Mouse (Mus musculus): ENCODE measurements around the gene Crisp2.
"Not testable (repeated sequence)": the region's sequence is repeated elsewhere in the genome, so short reads cannot be mapped to it uniquely, and the experiment has no call there.

Gene Crisp2

DNA sequence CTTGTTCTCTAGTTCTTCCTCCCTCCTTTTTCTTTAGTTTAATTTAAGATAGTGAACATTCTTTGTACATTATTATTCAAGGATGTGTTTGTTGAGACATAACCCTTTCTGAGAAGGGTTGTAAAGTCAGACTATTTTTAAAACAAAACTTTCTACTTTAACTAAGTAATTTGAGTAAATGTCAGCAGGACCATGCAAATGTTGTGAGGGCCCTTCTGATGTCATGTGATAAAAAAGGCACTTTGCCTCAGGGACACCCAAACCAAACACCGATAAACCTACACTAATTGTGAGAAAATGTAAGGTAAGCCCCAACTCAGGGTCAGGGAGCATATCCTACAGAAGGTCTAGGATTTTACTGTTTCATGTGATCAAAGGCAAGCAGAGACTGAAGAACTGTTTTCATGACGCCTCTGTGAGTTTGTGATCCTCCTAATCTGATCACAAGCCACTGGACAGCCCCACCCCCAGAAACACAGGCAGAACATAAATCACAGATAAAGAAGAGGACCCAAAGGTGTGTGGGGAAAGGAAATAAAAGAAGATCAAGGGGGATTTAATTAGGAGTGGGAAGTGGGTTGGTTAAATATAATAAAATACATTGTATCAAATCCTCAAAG lies at the start of gene Crisp2:
Gene Crisp2, minus strand, starts transcription at position 51 of the 620 bp plus-strand sequence.
- no peak for DNase-seq

- no peak for DNase-seq
These were observed 48.3 kb upstream of the Crisp2 start for GRCm38 (mm10) chr17:40855065-40855464.

DNA sequence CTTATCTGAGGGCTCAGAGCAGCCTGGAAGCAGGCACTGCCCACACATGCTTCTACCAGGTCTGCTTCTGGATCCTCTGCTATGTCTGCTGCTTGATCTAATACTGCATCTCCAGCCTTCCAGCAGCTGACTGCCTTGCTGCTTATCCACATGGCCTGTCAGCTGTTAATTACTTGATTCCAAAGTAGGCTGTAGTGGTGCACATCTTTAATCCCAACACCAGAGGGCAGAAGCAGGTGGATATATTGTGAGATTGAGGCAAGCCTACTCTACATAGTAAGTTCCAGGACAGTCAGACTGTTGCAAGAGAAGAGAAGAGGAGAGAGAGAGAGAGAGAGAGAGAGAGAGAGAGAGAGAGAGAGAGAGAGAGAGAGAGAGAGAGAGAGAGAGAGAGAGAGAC lies 30.5 kb upstream of the Crisp2 start:
- DNase-seq = peak; percentile 14

DNA sequence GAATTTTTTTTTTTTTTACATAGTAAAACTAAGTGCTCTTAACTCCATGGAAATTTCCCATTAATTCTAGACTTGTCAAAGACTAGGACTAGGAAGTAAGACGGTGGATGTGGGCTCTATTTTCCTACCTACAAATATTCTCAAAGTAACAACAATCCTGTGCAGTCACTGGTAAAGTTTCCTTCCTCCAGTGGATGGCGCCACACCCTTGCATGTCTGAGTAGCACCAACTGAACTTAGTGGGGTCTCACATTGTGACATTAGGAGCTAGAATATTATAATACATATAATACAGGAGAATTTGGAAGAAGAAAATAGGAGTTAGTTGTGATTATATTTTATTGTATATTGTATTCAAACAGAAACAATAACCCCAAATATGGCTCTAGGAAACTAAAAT lies 25.1 kb upstream of the Crisp2 start:
- DNase-seq = no peak

DNA sequence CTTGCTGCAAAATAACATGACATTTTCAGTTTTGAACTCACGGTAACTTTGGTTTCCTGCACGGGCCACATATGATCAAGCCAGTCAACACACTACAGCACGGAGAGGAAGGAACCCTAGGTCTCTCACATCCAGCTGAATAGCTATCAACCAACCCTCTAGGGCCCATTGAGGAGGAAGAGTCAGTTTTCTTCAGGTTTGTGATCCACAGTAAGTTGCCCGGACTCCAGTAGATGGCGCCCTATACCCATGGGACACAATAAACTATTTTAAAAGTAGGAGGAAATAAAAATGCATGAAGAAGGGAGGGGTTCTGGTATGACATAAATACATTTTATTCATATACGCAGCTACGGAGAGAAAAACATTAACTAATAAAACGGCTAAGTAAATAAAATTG lies 17.7 kb upstream of the Crisp2 start:
- no peak for DNase-seq

DNA sequence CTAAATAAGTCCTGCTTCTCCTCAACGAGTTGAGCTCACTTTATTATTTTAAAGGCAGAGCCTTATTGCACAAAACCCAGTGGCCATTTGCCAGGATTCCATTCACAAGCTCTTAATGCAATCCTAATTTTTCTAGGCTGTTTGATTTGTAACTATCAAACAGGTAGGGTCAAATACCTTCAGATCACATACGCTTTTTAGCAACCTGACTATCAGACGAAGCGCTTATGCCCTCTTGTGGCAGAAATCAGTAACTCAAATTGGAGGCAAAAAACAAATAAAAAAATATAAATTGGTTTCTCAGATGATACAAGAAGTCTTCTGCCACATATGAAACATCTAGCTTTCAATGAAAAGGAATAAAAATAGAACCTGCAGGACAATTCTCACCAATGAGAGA lies 17.0 kb upstream of the Crisp2 start:
- DNase-seq = no peak

GRCm38 (mm10) chr17:40821477-40821876 lies 14.7 kb upstream of the Crisp2 start:
- no peak for DNase-seq

DNA sequence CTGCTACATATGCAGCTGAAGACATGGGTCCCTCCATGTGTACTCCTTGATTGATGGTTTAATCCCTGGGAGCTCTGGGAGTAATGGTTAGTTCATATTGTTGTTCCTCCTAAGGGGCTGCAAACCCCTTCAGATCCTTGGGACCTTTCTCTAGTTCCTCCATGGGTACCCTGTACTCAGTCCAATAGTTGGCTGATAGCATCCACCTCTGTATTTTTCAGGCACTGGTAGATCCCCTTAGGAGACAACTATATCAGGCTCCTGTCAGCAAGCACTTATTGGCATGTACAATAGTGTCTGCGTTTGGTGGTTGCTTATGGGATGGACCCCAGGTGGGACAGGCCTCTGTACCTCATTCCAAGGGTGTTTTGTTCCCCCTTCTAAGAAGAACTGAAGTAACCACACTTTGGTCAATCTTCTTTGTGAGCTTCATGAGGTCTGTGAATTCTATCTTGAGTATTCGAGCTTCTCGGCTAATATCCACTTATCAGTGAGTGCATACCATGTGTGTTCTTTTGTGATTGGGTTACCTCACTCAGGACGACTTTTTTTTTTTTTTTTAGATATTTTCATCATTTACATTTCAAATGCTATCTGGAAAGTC lies 10.6 kb upstream of the Crisp2 start:
- DNase-seq = no peak

DNA sequence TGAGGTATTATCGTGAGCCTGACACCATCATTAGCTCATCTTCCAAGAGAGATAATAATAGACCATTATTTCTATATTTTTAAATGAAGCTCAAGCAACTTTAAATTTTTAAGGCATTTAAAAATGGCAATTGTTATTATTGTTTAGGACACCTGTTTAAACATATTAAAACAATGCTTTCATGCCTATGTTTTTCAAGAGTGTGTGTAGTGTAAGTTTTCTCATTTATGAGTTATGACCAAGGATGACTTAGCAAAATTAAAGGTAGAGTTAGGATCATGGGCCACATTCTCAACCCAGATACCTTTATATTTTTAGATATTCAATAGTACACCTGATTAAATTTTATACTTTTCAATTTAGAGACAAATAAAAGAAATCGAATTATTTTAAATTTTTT lies 5.5 kb upstream of the Crisp2 start:
- no peak for DNase-seq

GRCm38 (mm10) chr17:40811560-40811959 lies 4.8 kb upstream of the Crisp2 start:
- no peak for DNase-seq

- no peak for DNase-seq
These were observed 4.1 kb upstream of the Crisp2 start, which contains the start of gene Rhag for GRCm38 (mm10) chr17:40810934-40811333. Gene Rhag, plus strand, starts transcription at chr17:40811126.

DNA sequence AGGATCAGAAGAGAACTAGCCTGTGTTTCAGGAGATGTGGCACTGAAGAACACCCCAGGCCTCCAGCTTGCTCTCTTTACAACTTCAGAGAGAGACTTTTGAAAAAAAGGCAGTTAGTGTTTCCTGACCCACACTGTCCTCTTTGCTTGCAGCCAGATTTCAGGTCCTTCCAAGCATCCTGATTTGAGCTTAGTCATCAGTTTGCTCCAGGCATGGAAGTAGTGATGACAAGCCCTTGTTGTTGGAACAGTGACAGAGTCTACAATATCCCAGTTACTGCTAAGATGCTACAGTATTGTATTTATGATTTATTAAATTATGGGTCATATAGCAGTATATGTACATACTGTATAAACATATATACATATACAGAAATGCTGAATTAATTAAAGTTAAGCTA lies 1.3 kb upstream of the Crisp2 start:
- DNase-seq = no peak

- no peak for DNase-seq
These were observed 253 bp downstream of the Crisp2 start for GRCm38 (mm10) chr17:40806550-40806949.

- DNase-seq = no peak
These were observed 4.0 kb downstream of the Crisp2 start for GRCm38 (mm10) chr17:40802707-40803340.

- DNase-seq = no peak
These were observed 12.6 kb downstream of the Crisp2 start for GRCm38 (mm10) chr17:40793921-40794854.

GRCm38 (mm10) chr17:40789877-40790276 lies 16.9 kb downstream of the Crisp2 start:
- DNase-seq = no peak

DNA sequence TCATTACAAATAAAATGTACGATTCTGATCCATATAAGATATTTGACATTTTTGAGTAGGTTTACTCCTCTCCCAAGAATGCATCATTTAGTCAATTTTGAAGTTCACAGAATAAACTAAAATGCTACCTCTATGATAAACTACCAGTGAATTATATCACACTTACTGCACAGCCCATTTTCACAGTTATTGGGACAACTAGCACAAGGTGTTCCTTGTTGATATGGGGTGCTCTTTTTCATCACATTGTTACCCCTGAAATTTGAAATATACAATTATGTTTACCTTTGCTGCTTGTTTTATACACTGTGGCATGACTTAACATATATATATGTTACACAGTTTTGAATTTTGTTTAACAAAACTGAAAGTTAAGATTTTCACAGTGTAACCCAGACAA lies 39.7 kb downstream of the Crisp2 start:
- DNase-seq = no peak

DNA sequence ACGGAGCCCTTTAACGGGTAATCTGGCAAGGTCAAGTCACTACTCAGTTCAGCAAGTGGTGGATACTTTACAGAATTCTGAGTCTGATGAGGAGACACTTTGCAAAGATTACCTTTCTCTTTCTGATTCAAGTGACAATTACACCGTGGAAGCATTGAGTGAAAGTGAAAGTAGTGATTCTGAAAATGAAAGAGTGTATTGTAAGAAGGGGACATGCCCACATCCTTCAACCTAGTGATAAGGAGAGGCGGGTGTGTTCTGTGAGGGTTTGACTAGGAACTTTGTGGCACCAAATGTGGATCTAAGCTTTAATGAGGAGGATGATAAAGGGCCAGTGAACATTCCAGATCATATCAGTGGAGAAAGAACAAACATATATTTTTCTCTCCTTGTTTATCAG lies 43.1 kb downstream of the Crisp2 start:
- DNase-seq = no peak

- no peak for DNase-seq
These were observed 75.1 kb downstream of the Crisp2 start for GRCm38 (mm10) chr17:40731724-40732123.

GRCm38 (mm10) chr17:40731296-40731695 lies 75.5 kb downstream of the Crisp2 start:
- no peak for DNase-seq

DNA sequence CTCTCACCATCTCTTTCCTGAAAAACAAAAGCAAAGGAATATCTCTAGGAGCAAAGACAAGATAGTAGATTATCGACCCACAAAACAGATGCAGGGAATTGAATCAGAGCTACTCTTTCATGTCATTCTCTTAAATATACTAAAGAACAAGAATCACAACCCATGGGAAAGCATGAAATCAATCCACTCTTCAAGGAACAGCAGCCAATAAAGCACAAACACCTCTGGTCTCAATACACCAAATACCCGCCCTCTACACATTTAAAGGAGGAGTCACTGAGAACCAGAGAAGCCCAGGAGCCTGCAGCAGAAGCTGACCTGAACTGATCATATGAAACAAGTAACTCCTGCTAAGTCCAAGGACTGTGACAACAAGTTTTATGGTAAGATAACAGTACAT lies 80.0 kb downstream of the Crisp2 start, which contains the start of gene Esp1:
Gene Esp1, plus strand, starts transcription at position 301 of the 400 bp plus-strand sequence.
- DNase-seq = no peak

DNA sequence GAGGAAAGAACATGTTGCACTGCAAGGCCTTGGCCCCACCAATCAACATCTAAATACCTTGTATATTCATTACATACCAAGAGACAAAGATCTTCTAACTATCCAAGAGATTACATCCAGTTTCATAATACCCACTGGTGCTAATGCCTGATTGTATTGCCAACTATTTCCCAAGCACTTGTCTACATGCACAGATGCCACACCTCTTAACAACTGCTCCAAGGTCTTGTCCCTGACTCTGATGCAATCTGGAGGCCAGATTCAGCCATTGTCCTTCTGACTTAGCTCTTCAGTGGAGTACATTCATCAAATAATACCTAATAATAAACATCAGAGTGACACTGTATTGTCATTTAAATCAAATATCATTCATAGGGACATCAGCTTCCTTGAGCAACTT lies 89.7 kb downstream of the Crisp2 start:
- not testable (repeated sequence) for DNase-seq

GRCm38 (mm10) chr17:40716273-40716672 lies 90.5 kb downstream of the Crisp2 start:
- no peak for DNase-seq
